ENCODE assay signal across 8 mouse cellular contexts in genomic region chr5:32713703-32714467, GRCm38 (mm10).
DNase-seq lines count a peak whose midpoint lies in the region; ATAC-seq lines count a peak whose summit lies in the region.

No protein-coding gene starts in this region.

- no peaks in the 10 kb centered on the region for H3K27me3 ChIP-seq in intestine, embryonic 14.5 days (replicated peaks; ENCODE audit: control insufficient read depth, insufficient read depth, low read length)

- ATAC-seq in intestine, embryonic 14.5 days (replicated peaks; ENCODE audit: low FRiP score, low TSS enrichment, low read depth), result peak; percentile 96

- H3K36me3 ChIP-seq in intestine, embryonic 14.5 days (ENCODE audit: control insufficient read depth, insufficient read depth, low read length), result no peaks in the 10 kb centered on the region

- peak overlapping the region; percentile 74 for H3K4me2 ChIP-seq in intestine, embryonic 14.5 days (ENCODE audit: low read length)

- intact Hi-C loops in left cerebral cortex, postnatal 14 days (cut with DNase I), result loop anchor here (1.0 to 5.0 kb wide), 2 partner anchors 33 to 102 kb away; partner anchors contain the start of gene Yes1

- peak overlapping the region; percentile 92 for H3K27ac ChIP-seq in intestine, embryonic 14.5 days (ENCODE audit: low read depth)

- WGBS in intestine, embryonic 14.5 days, result under 1% methylated on average over 55 of the region's 55 CpGs

- no peaks in the 10 kb centered on the region for H3K4me1 ChIP-seq in intestine, embryonic 14.5 days (replicated peaks; ENCODE audit: control insufficient read depth, insufficient read depth, low read length)

- H3K9ac ChIP-seq in intestine, embryonic 14.5 days (ENCODE audit: low read length), result peak overlapping the region; percentile 52

- H3K4me3 ChIP-seq in intestine, embryonic 14.5 days (ENCODE audit: low read depth, low read length), result peak overlapping the region; percentile 57

- DNase-seq in adrenal gland, adult 18-20 months (ENCODE audit: low spot score in 2 of 2), result peak; percentile 88 to 89
- DNase-seq in embryo, embryonic 11 days, result peak; percentile 96
- DNase-seq in gastrocnemius, postnatal 25 days, result peak; percentile 88
- peak; percentile 100 for DNase-seq in intestine, embryonic 14.5 days (ENCODE audit: low spot score)
- DNase-seq in left cerebral cortex, postnatal 14 days (ENCODE audit: low spot score in 2 of 2), result peak; percentile 87 to 97
- peak; percentile 98 for DNase-seq in mesoderm, embryonic 11.5 days (ENCODE audit: low read depth, low spot score)
- peak; percentile 83 to 92 for DNase-seq in right cerebral cortex, postnatal 36 days (ENCODE audit: low spot score in 2 of 2)
- peak; percentile 96 for DNase-seq in yolk sac, embryonic 10.5 days (ENCODE audit: low spot score)

- no peaks in the 10 kb centered on the region for H3K9me3 ChIP-seq in intestine, embryonic 14.5 days (ENCODE audit: control insufficient read depth, low read length)

Comparison
In these comparisons a context has a peak if more than half of its experiments do, and no peak if none do; other contexts are left out.
1. Peak in every context shown above with its lines: DNase-seq, ATAC-seq, H3K4me3 ChIP-seq and H3K27ac ChIP-seq.